Mouse (Mus musculus): ENCODE measurements around the gene Oasl2. TPM values are rescaled to one million over a fixed set of nuclear protein-coding genes. Genes with fewer than 3 reads are reported as not detected.
A peak's percentile ranks its signal among the peaks of the same experiment; 100 is the strongest.

Gene Oasl2
- polyA plus RNA-seq, 1 experiment from 2014 or later: 4.8 TPM

GRCm38 (mm10) chr5:114949316-114949715 lies 52.6 kb downstream of the Oasl2 start:
- H3K9me3 ChIP-seq (ENCODE audit: low read length): no peaks in the 10 kb centered on the region
- peaks cover 46% of the 10 kb centered on the region for H3K36me3 ChIP-seq (ENCODE audit: insufficient read depth, low read length)
- no peak overlapping the region for H3K27ac ChIP-seq (ENCODE audit: low read length)
- 0 out of 2 replicates have a peak, but pooled peaks cover 10% of the 10 kb centered on the region for H3K4me1 ChIP-seq (ENCODE audit: insufficient read depth, low read length)
- ATAC-seq (ENCODE audit: low FRiP score, low TSS enrichment): no peak
- H3K9ac ChIP-seq (replicated peaks; ENCODE audit: low read length): 0 out of 2 replicates have a peak overlapping the region, but pooled peaks have one; percentile 38
- no peak overlapping the region for H3K4me2 ChIP-seq (replicated peaks; ENCODE audit: low read depth, low read length)
- no peaks in the 10 kb centered on the region for H3K27me3 ChIP-seq (ENCODE audit: insufficient read depth, low read length)
- 70% methylated on average over 5 of the region's 5 CpGs for WGBS
- H3K4me3 ChIP-seq (ENCODE audit: low read length): no peak overlapping the region

GRCm38 (mm10) chr5:114949812-114950211 lies 53.1 kb downstream of the Oasl2 start:
- ATAC-seq (ENCODE audit: low FRiP score, low TSS enrichment): no peak
- H3K9ac ChIP-seq (replicated peaks; ENCODE audit: low read length): no peak overlapping the region
- H3K4me3 ChIP-seq (ENCODE audit: low read length): no peak overlapping the region
- peaks cover 46% of the 10 kb centered on the region for H3K36me3 ChIP-seq (ENCODE audit: insufficient read depth, low read length)
- no peak overlapping the region for H3K4me2 ChIP-seq (replicated peaks; ENCODE audit: low read depth, low read length)
- no peaks in the 10 kb centered on the region for H3K9me3 ChIP-seq (ENCODE audit: low read length)
- 78% methylated on average over 9 of the region's 9 CpGs for WGBS
- H3K27me3 ChIP-seq (ENCODE audit: insufficient read depth, low read length): no peaks in the 10 kb centered on the region
- no peak overlapping the region for H3K27ac ChIP-seq (ENCODE audit: low read length)
- H3K4me1 ChIP-seq (ENCODE audit: insufficient read depth, low read length): 0 out of 2 replicates have a peak, but pooled peaks cover 10% of the 10 kb centered on the region

GRCm38 (mm10) chr5:114950669-114951068 lies 53.9 kb downstream of the Oasl2 start:
- Histone ChIP-seq H3K36me3 (ENCODE audit: insufficient read depth, low read length) (peaks cover 43% of the 10 kb centered on the region), H3K4me2 (replicated peaks; ENCODE audit: low read depth, low read length) (no peak overlapping the region), H3K4me1 (ENCODE audit: insufficient read depth, low read length) (0 out of 2 replicates have a peak, but pooled peaks cover 10% of the 10 kb centered on the region), H3K9ac (replicated peaks; ENCODE audit: low read length) (no peak overlapping the region), H3K27me3 (ENCODE audit: insufficient read depth, low read length) (no peaks in the 10 kb centered on the region), H3K4me3 (ENCODE audit: low read length) (no peak overlapping the region), H3K27ac (ENCODE audit: low read length) (no peak overlapping the region), H3K9me3 (ENCODE audit: low read length) (no peaks in the 10 kb centered on the region)
- 72% methylated on average over 12 of the region's 12 CpGs for WGBS
- ATAC-seq (ENCODE audit: low FRiP score, low TSS enrichment): no peak

GRCm38 (mm10) chr5:114951279-114951880 lies 54.6 kb downstream of the Oasl2 start:
- H3K4me3 ChIP-seq (ENCODE audit: low read length): no peak overlapping the region
- 0 out of 2 replicates have a peak, but pooled peaks cover 10% of the 10 kb centered on the region for H3K4me1 ChIP-seq (ENCODE audit: insufficient read depth, low read length)
- H3K27me3 ChIP-seq (ENCODE audit: insufficient read depth, low read length): no peaks in the 10 kb centered on the region
- peak; percentile 28; the same call in 1 of the 2 replicates for ATAC-seq (ENCODE audit: low FRiP score, low TSS enrichment)
- no peak overlapping the region for H3K4me2 ChIP-seq (replicated peaks; ENCODE audit: low read depth, low read length)
- no peak overlapping the region for H3K9ac ChIP-seq (replicated peaks; ENCODE audit: low read length)
- no peaks in the 10 kb centered on the region for H3K9me3 ChIP-seq (ENCODE audit: low read length)
- peaks cover 36% of the 10 kb centered on the region for H3K36me3 ChIP-seq (ENCODE audit: insufficient read depth, low read length)
- WGBS: 71% methylated on average over 21 of the region's 21 CpGs
- H3K27ac ChIP-seq (ENCODE audit: low read length): no peak overlapping the region

- 83% methylated on average over 14 of the region's 14 CpGs for WGBS
- Histone ChIP-seq H3K4me3 (ENCODE audit: low read length) (no peak overlapping the region), H3K9me3 (ENCODE audit: low read length) (no peaks in the 10 kb centered on the region), H3K4me1 (ENCODE audit: insufficient read depth, low read length) (0 out of 2 replicates have a peak, but pooled peaks cover 10% of the 10 kb centered on the region), H3K4me2 (replicated peaks; ENCODE audit: low read depth, low read length) (no peak overlapping the region), H3K36me3 (ENCODE audit: insufficient read depth, low read length) (peaks cover 17% of the 10 kb centered on the region), H3K27ac (ENCODE audit: low read length) (no peak overlapping the region), H3K27me3 (ENCODE audit: insufficient read depth, low read length) (no peaks in the 10 kb centered on the region), H3K9ac (replicated peaks; ENCODE audit: low read length) (no peak overlapping the region)
- no peak for ATAC-seq (ENCODE audit: low FRiP score, low TSS enrichment)
Measured at GRCm38 (mm10) chr5:114953326-114953725, 56.6 kb downstream of the Oasl2 start.

GRCm38 (mm10) chr5:114958069-114958468 lies 61.3 kb downstream of the Oasl2 start:
- no peaks in the 10 kb centered on the region for H3K9me3 ChIP-seq (ENCODE audit: low read length)
- WGBS: 88% methylated on average over 5 of the region's 5 CpGs
- no peak overlapping the region for H3K9ac ChIP-seq (replicated peaks; ENCODE audit: low read length)
- H3K4me3 ChIP-seq (ENCODE audit: low read length): no peak overlapping the region
- no peak overlapping the region for H3K27ac ChIP-seq (ENCODE audit: low read length)
- no peak for ATAC-seq (ENCODE audit: low FRiP score, low TSS enrichment)
- peaks cover 14% of the 10 kb centered on the region for H3K4me1 ChIP-seq (ENCODE audit: insufficient read depth, low read length)
- no peak overlapping the region for H3K4me2 ChIP-seq (replicated peaks; ENCODE audit: low read depth, low read length)
- H3K27me3 ChIP-seq (ENCODE audit: insufficient read depth, low read length): no peaks in the 10 kb centered on the region
- H3K36me3 ChIP-seq (ENCODE audit: insufficient read depth, low read length): no peaks in the 10 kb centered on the region

Small RNA genes within 50 kb of the gene (microRNA-seq; reads per million reads assigned to microRNA genes)
- gene Mir6240: 12.0 reads per million, percentile 32 among the genes with 10 or more reads in this experiment

Other genes starting within 250 kb of the Oasl2 start
- 33.4 and 33.6 TPM in 2 replicates for gene Trpv4, start 238.5 kb upstream of the Oasl2 start, polyA plus RNA-seq (2015; fragmentation: Nextera tagmentation; extraction: Ambion mirVana)
- gene Gltp, start 206.0 kb upstream of the Oasl2 start, polyA plus RNA-seq (2015; fragmentation: Nextera tagmentation; extraction: Ambion mirVana): 86.0 and 89.6 TPM in 2 replicates
- 15.5 and 16.1 TPM in 2 replicates for gene Tchp, start 189.2 kb upstream of the Oasl2 start, polyA plus RNA-seq (2015; fragmentation: Nextera tagmentation; extraction: Ambion mirVana)
- 15.6 and 33.9 TPM in 2 replicates for gene Ankrd13a, start 122.3 kb upstream of the Oasl2 start, polyA plus RNA-seq (2015; fragmentation: Nextera tagmentation; extraction: Ambion mirVana)
- 45.7 and 50.1 TPM in 2 replicates for gene Git2, start 121.4 kb upstream of the Oasl2 start, polyA plus RNA-seq (2015; fragmentation: Nextera tagmentation; extraction: Ambion mirVana)
- gene 1500011B03Rik, start 73.5 kb upstream of the Oasl2 start, polyA plus RNA-seq (2015; fragmentation: Nextera tagmentation; extraction: Ambion mirVana): 105 and 111 TPM in 2 replicates
- not detected in 2 replicates for gene 4930519G04Rik, start 43.3 kb upstream of the Oasl2 start, polyA plus RNA-seq (2015; fragmentation: Nextera tagmentation; extraction: Ambion mirVana)
- gene Gm9936, start 38.3 kb upstream of the Oasl2 start, polyA plus RNA-seq (2015; fragmentation: Nextera tagmentation; extraction: Ambion mirVana): not detected in 2 replicates
- 1.5 and 2.1 TPM in 2 replicates for gene Oasl1, start 26.3 kb downstream of the Oasl2 start, polyA plus RNA-seq (2015; fragmentation: Nextera tagmentation; extraction: Ambion mirVana)
- 55.7 and 63.3 TPM in 2 replicates for gene 2210016L21Rik, start 45.2 kb downstream of the Oasl2 start, polyA plus RNA-seq (2015; fragmentation: Nextera tagmentation; extraction: Ambion mirVana)
- gene Hnf1a, start 74.2 kb downstream of the Oasl2 start, polyA plus RNA-seq (2015; fragmentation: Nextera tagmentation; extraction: Ambion mirVana): 12.6 and 15.4 TPM in 2 replicates
- gene Sppl3, start 114.2 kb downstream of the Oasl2 start, polyA plus RNA-seq (2015; fragmentation: Nextera tagmentation; extraction: Ambion mirVana): 12.3 and 13.6 TPM in 2 replicates
- 28.2 and 34.7 TPM in 2 replicates for gene Gm10401, start 201.4 kb downstream of the Oasl2 start, polyA plus RNA-seq (2015; fragmentation: Nextera tagmentation; extraction: Ambion mirVana)
- 98.1 and 106 TPM in 2 replicates for gene Acads, start 222.4 kb downstream of the Oasl2 start, polyA plus RNA-seq (2015; fragmentation: Nextera tagmentation; extraction: Ambion mirVana)
- 53.5 and 54.8 TPM in 2 replicates for gene Unc119b, start 238.0 kb downstream of the Oasl2 start, polyA plus RNA-seq (2015; fragmentation: Nextera tagmentation; extraction: Ambion mirVana)

All from kidney, embryonic 16.5 days (tissue).